Mouse (Mus musculus) ES-CJ7 (cell line): ENCODE data around the gene Limk2.
A peak's percentile ranks its signal among the peaks of the same experiment; 100 is the strongest.

ENCODE experiments used
- DNase-seq: peaks from one replicate; pipeline ENCODE4 v3.0.0; 2011; ENCODE audit warnings: low read depth, low spot score

The Limk2 gene

DNA sequence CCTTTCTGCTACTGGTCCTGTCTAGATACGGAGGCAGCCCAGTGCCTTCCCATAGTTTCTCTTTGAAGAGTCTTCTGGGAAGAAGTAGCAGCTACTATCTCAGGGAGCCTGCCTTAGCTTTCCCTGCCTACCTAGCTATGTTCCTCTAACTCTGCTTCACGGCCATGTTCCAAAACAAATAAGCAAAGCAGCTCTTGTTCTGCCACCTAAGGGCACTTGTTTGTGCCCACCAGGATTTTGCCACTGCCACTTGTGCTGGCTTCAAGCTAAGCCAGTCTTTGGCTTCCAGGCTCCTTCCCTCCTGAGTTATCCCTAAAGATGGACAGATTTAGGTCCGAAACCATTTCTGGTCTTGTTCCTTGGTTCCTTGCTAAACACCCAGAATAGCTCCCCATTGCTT lies 3.1 kb upstream of the Limk2 start:
- no peak for DNase-seq

DNA sequence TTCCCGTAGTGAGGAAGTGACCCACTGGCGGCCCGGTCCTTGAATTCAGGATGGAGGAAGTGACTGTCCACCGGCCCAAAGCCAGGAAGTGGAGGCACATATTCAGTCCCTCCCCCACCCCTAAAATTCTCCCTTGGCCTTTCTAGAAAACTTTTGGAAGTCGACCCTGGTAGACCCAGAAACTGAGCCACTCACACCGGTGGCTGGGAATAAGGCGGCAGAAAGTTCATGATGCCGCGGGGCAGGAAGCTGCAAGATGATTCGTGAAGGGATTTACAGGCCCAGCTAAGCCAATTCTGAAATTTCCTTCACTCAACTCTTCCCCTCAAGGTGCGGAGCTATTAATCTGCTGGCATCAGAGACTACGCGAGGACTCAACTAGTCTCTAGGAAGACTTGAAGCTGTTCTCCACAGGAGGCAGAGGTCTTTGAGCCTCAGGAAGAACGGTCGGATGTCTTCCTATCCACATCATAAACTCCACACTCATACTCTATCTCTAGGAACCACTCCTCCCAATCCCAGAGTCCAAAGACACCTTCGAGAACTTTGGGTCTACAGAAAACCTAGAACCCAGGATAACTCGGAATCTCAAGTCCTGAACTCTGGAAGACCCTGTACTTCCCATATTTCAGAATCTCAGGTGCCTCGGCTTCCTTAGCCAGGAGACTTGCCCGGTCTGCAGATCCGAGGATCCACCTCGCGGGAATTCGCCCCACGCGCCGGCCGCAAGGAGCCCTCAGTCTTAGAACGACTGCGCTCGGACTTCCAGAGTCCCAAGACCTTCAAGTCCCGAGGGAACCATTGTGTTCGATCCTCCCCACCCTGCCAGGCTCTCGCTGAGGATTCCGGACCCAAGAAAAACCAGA lies 625 bp downstream of the Limk2 start:
- peak; percentile 49 for DNase-seq

DNA sequence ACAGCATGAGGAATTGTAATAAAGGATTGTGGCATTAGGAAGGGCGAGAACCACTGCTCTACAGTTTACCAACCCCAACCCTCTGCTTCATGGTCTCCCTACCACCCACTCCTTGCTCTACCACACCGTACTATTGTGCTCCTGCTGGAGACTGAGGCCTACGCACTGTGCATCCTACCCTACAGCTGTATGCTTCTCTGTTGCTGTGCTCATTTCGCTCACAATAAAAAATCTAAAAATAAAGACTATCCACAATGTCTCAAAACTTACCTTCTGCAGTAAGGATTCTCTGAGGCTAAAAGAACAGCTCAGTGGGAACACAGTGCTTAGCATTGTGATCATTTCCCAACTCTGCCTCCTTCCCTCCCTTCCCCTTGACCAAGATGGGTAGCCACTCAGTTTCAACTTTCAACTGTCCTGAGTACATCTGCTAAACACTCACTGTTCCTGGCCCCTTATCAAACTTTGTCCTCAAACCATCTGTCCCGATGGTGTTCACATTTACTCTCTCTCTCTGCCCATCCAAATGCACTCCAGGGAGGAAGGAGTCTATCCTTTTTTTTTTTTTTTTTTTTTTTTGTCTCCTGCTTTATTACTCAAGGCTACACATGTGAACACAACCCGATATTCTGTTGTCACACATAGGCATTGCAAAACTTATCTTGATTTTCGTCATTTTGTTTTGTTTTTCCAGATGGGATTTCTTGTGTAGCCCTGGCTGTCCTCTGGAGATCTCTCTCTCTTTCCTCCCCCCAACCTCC lies 4.5 kb downstream of the Limk2 start:
- no peak for DNase-seq

DNA sequence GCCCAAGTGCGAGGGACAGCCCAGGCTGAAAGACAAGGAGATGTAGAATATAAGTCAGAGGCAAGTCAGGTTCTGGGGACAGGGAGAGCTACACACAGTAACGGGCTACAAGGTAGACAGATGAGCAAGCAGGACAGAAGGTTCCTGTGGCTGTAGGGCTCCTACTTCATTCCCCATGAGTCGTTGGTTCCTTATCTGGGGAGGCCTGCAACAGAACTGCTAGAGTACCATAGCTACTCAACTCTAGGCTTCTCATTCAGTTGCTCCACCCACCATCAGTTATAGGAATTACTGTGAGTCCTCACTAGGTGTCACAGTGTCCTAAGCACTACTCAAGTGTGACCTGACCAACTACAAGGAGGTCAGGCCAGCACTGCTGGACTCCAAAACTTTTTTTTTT lies 6.0 kb downstream of the Limk2 start:
- DNase-seq, result no peak

DNA sequence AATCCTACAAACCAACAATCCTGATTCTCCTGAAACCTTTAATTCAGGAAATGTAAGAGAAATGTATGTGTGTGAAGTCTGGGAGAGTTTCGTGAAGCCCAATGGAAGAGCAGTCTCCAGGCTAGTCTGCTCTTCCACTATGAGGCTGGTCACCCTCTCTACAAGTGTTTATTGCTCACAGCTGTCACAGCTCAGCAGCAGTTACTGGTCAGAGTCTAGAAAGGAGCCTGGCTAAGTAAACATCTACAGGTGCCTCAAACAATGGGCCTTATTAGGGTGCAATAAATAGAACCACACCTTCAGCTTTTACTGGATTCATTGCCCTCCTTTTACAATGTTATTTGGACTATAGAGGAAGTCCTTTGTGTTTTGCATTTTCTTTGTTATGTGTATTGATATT lies 10.7 kb downstream of the Limk2 start:
- DNase-seq, result no peak

DNA sequence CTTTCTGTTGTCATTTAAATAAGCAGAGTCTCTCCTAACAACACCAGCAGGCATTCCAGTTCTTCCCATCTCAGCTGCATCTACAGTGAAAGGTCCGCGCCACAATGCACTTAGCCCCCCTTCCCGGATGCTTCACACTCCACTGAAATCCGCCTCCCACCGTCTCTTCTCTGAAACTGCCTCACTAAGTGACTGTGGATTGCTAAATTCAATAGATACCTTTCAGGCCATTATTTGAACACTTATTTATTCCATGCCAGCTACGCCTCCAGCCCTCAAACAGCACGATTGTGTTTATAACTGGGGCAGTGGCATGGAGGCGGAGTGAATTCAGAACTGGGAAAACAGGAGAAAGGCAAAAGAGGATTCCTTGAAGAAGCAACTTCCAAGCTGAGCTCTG lies 12.4 kb downstream of the Limk2 start:
- no peak for DNase-seq

DNA sequence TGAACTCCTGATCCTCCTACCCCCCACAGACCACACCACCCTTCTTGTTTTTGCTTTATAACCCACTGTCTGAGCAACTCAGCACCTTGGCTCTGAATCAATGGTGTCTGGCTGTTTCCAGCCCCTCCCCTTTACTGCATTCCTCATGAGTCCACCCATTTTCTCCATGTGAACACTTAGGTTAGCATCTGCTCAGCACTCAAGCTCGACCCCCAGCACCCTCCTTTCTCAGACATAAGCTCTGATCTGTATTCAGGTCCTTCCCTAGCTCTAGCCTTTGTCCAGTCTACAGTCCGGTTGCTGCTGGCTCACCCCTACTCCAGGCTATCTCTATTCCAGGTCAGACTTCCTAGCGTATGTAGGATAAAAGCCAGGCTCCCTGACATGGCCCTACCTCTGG lies 12.9 kb downstream of the Limk2 start:
- peak; percentile 40 for DNase-seq

DNA sequence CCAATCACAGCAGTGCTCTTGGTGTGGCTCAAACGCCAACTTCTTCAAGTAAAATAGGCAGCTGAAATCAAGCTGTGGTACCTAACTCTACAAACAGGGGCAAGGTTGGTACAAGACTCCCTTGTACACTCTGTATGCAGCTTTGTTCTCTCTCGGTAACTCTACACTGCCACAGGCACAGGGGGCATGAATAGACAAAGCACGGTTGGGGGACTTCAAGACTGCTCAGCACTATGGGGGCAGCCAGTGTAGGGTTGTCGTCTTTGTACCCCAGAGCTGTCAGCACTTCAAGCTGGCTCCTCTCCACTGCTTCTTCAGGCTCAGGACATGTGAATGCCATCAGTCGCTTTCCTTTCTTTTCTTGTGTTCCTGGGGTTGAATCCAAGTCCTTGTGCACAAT lies 14.5 kb downstream of the Limk2 start:
- DNase-seq, result no peak

DNA sequence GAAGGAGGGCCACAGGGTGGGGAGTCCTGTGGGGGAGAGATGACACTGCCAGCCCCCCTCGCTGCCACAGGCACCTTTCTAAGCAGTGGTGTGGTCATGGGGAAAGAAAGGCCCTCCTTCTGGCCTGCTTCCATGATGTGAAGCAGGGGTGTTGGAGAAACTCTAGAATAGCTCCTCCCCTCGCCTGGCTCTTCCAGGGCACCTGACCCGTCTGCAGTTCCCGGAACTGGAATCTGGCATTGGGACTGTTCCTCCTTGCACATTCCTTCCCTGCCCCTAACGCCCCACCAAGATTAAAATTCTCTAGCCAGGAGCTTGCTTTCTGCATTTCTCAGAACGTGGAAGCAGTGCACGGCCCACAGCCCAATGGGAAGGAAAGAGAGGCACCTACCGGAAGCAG lies 16.5 kb downstream of the Limk2 start:
- no peak for DNase-seq

DNA sequence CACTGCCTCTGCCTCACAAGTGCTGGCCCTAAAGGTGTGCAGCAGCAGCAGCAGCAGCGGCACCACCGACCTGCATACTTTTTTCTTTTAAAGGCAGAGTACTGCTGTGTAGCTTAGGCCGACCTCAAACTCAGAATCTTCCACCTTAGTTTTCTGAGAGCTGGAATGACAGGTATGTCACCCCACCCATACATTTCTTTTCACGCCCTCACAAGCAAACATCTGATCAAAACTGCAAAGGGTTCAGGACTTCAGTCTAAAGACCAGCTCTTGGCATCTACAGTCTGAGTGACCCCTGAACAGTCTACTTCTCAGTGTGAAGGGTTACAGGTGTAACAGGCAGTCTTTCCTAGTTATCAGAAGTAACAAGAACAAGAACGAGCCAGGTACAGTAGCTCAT lies 18.2 kb downstream of the Limk2 start:
- DNase-seq, result peak; percentile 53

DNA sequence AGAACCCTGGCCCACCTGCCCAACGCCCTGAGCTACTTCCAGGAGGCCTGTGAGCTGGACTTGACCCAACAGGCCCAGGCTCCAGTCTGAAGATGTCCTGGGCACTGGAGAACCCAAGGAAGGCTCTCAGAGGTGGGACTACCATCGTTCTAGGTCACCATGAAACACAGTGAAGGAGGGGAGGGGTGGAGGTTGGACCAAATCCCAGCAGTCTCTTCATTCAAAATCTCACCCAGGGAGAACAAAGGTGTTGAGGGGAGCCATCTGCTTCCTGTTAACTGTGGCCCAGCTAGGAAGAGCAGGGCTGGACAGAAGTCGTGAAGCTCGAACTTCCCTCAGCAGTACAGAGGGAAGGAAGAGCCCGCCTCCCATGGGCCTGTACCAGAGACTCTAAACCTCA lies 19.0 kb downstream of the Limk2 start:
- no peak for DNase-seq

DNA sequence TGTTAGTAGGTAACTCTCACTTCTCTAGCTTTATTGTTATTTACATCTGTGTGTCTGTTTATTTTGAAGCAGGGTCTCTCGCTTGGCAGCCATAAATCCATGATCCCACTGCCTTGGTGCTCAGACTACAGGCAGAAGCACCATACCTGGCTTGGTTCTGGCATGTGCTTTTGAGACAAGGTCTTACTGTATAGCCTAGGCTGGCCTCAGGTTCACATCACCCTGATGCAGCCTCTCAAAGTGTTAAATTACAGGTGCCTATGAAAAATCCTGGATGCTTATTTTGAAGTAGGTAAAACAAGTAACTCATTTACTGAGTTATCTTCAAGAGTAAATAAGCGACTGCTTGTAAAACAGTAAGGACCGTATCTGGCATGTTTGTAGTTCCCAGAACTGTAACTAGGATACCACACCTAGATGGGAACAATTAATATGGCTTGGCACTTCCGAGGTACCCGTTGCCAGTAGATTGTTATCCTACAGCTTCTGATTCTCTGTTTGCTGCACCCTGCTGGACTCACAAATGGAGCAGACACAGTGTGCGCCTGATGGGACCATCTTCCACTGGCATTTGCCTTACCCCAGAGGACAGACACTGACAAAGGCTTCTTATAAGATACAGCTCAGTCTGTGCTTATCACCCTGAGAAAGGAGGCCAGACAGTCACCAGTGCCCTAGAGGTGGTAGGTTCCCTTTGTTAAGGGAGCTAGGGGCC lies 21.4 kb downstream of the Limk2 start:
- no peak for DNase-seq

DNA sequence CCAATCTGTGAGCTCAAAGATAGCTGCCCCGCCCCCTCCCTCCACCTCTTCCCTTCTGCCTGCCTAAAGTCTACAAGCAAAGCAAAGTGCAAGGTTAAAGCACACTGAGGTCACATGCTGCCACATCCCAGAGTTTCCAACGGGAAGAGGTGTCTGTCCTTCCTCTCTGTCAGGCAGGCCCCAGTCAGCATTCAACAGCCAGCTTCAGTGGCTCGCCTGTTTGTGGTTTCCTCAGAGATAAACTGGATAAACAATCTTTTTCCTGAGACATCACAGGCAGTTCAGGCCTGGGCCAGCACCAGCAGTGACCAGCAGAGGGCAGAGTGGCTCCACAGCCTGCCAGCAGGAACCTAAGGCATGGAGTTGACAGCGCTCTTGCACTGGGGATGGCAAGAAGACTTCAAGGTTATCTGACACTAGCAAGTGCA lies 22.0 kb downstream of the Limk2 start:
- peak; percentile 85 for DNase-seq

DNA sequence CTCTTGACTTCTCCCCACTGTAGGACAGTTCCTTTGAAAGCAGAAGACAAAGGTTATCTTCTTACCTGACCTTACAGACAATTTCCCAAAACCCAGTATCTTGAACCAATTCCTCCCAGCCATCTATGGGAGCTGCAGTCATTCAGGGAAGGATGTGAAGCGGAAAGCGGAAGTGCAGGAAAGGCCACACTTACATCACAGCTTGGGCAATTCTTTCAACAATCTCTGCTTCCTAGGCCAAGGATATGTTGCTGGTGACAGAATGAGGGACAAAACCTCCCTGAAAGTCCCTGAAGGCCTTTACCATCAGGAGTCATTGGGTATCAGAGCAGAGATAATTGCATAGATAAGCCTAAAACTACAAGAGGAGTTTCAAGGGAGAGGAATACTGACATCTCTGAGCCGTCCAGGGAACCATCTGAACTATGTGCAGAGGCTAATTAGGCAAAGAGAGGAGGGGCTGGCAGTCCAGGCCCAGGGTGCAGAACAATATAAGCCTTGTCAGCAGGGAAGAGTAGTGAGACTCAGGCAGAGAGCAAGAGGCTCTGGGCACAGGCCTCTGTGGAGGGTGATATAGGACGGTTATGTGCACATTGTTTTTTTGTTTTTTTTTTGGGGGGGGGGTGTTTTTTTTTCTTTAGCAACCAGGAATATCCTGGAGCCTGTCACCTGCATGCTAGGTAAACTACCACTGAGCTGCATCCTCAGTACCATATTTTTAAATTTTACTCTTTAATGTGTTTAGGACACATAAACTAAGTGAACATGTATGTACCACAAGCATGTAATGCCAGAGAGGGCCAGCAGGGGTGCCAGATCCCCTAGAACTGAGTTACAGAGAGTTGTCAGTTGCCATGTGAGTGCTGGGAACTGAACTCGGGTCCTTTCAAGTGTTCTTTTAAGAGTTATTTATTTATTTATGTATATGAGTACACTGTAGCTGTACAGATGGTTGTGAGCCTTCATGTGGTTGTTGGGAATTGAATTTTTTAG lies 26.1 kb downstream of the Limk2 start:
- peak; percentile 66 for DNase-seq

DNA sequence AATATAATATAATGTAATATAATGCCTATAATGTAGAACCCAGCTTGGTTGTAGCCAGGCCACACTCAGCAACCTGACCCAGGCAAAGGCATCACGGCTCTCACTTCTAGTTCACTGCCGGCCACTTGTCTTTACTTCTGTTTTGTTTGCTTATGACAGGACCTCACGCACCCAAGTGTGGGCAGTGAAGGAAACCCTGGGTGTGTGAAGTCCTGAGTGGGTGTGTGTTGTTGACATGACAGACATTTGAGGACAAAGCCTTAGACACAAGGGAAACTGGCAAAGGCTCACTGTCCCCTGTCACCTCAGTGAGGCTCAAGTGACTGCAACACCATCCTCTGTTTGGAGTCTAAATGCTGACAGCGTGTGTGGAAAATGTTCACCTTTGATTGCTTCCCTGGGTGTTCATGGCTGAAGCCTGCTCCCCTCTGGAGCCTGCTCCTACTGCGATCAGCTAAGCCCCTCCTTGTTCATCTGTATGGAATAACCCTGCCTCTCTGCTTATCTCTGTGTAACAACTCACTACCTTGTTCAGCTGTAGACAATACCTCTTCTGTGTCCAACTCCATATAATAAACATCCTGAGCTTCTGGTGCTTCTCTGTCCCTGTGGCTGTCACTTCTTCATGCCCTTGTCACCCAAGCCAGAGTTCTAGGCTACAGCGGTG lies 27.7 kb downstream of the Limk2 start:
- DNase-seq, result no peak

DNA sequence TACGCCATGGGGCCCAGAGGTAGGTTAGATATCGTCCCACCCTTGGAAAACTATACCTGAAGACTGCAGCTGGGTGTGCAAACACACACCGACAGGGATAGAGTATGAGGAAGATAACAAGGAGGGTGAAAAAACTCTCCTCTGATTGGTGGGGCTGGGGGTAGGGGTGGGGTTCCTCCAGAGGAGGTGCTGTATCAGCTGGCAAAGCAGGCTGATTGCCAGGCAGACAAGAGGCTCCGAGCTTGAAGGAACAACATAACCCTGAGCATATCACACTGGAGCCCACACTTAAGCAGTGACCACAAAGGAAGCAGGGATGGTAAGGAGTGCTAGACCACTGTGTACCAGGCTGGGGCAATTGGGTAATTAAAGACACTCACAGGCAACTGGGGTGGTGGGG lies 29.6 kb downstream of the Limk2 start:
- DNase-seq, result no peak

DNA sequence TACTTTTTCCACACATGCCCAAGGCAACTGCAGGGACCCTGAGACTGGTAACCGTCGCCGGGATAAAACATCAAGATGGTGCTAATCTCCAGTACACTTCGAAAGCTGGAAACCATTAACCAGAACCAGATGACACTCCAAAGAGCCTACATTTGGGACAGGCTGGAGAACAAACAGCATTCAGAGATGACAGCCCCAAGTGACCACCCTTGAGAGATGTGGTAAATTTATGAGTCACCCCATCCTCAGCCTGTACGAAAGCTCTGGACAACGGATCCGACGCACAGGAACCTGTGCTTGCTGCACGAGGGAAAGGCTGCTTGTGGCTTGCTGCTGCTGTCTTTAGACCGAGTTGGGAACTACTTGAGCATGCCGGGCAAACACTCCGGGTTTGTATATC lies 34.2 kb downstream of the Limk2 start:
- no peak for DNase-seq

DNA sequence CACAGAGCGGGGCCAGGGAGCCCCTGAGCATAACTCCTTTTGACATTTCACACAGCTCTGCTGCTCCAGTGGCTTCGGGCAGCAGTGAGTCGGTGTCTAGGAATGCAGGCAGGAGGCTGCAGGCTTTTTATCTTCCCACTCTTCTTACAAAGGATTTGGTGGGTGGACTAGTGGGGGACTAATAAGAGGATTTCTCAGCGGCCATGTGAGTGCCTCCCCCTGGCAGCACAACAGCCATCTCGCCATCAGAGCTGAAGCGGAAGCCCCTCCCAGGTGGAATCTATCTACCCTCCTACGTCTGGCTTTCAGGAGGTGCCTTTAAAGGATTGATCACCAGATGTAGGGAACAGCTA lies 34.7 kb downstream of the Limk2 start:
- no peak for DNase-seq

DNA sequence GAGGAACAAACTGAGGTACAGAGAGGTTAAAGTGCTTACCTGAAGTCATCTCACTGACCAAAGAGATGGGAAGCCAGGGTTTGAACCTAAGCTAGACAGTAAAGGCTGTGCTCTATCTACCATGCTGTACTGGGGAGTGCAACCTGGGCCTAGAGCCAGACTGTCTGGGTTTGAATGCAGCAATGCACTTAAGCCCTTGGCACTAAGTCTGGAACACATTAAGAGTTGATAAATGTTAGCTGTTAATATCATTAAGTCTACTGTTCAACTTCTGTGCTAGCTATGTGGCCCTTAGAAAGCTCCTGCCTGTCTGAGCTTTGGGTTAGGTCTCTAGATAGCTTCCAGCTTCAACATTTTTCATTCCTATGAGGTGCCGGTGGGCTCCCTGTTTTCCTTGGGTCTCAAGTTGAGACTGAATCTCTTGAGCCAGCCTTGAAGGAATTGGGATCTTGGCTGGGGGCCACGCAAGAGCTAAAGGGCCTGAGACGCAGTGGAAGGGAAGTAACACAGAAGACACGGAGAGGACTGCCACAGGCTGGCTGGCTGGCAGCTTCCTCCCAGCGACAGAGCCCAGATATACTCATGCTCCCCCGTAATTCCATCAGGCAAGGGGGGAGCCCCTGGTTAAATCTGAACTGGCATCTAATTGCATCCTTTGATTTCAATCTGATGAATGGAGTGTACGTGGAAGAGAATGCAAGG lies 35.2 kb downstream of the Limk2 start:
- no peak for DNase-seq
